Mouse (Mus musculus) cerebellum, adult 2 months (tissue): Measurements from ENCODE around the gene Twnk.

Source experiments
- CTCF ChIP-seq: fragments of 200-500 bp; IDR thresholded peaks from 2 replicates; pipeline ENCODE4 v1.5.1; 2011; ENCODE audit warnings: low read depth, mild to moderate bottlenecking, control low read depth, low read length, moderate library complexity, borderline replicate concordance; ENCODE audit not compliant: insufficient read depth
- POLR2A ChIP-seq: fragments of 200-500 bp; IDR thresholded peaks from 2 replicates; pipeline ENCODE4 v1.6.1; 2011; ENCODE audit warnings: low read length, control low read depth, borderline replicate concordance; ENCODE audit not compliant: insufficient read depth

DNA sequence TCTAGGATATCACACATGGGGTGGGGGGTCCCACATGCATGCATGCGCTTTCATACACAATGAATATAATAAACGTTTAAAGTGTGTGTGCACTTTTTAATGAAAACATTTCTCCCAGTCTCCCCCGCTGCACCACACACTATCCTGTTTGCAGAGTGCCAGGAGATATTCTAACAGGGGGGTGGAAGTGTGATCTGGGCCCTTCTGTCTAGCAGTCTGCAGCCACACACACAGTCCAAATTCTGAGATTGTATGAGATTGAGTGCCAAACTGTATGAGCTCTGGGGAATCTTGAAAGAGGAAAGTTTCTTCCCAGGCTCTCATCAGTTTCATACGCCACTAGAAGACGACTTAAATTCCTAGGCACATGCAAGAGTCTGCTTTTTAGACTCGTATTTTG, 17.6 kb upstream of the Twnk start:
- TF ChIP-seq POLR2A, result no peak
- TF ChIP-seq CTCF, result no peak
